Mouse (Mus musculus) frontal cortex, adult (tissue): ENCODE measurements around the gene Abca9.
A peak's percentile ranks its signal among the peaks of the same experiment; 100 is the strongest.

ENCODE experiments used
- ATAC-seq: cut with Nextera tagmentation; 2 replicates; pipeline ENCODE4 v1.9.2; 2017; ENCODE audit warnings: mild to moderate bottlenecking, moderate library complexity, mixed read lengths; ENCODE audit not compliant: low TSS enrichment

Gene Abca9

GRCm38 (mm10) chr11:110167459-110168251 is at the start of gene Abca9:
TSS of gene Abca9 (minus strand) at chr11:110168196.
- peak; percentile 96 for ATAC-seq

- no peak for ATAC-seq
Measured at GRCm38 (mm10) chr11:110217118-110217517, 49.1 kb upstream of the Abca9 start.

GRCm38 (mm10) chr11:110203930-110204329 is 35.9 kb upstream of the Abca9 start:
- no peak for ATAC-seq

- no peak for ATAC-seq
Measured at GRCm38 (mm10) chr11:110198882-110199281, 30.9 kb upstream of the Abca9 start.

GRCm38 (mm10) chr11:110196561-110197306 is 28.7 kb upstream of the Abca9 start:
- no peak for ATAC-seq

GRCm38 (mm10) chr11:110195310-110195709 is 27.3 kb upstream of the Abca9 start:
- ATAC-seq: peak; percentile 80

- ATAC-seq: no peak
Measured at GRCm38 (mm10) chr11:110171212-110171611, 3.2 kb upstream of the Abca9 start.

- no peak for ATAC-seq
Measured at GRCm38 (mm10) chr11:110165822-110166221, 2.2 kb downstream of the Abca9 start.

GRCm38 (mm10) chr11:110165409-110165808 is 2.6 kb downstream of the Abca9 start:
- ATAC-seq: no peak

- ATAC-seq: no peak
Measured at GRCm38 (mm10) chr11:110157059-110157458, 10.9 kb downstream of the Abca9 start.

GRCm38 (mm10) chr11:110155985-110156384 is 12.0 kb downstream of the Abca9 start:
- ATAC-seq: peak; percentile 79

GRCm38 (mm10) chr11:110147640-110148039 is 20.4 kb downstream of the Abca9 start:
- no peak for ATAC-seq

- ATAC-seq: 0 out of 2 replicates have a peak, but pooled peaks have one; percentile 20
Measured at GRCm38 (mm10) chr11:110145421-110145820, 22.6 kb downstream of the Abca9 start.

GRCm38 (mm10) chr11:110130760-110131159 is 37.2 kb downstream of the Abca9 start:
- ATAC-seq: no peak

GRCm38 (mm10) chr11:110111137-110111536 is 56.9 kb downstream of the Abca9 start:
- ATAC-seq: no peak

GRCm38 (mm10) chr11:110101437-110101836 is 66.6 kb downstream of the Abca9 start:
- no peak for ATAC-seq

GRCm38 (mm10) chr11:110098901-110099300 is 69.1 kb downstream of the Abca9 start:
- no peak for ATAC-seq

- ATAC-seq: no peak
Measured at GRCm38 (mm10) chr11:110097465-110097864, 70.5 kb downstream of the Abca9 start.

GRCm38 (mm10) chr11:110095858-110096257 is 72.1 kb downstream of the Abca9 start, which contains the start of gene Abca8a:
TSS of gene Abca8a (minus strand) at chr11:110095978.
- no peak for ATAC-seq

GRCm38 (mm10) chr11:110094846-110095380 is 73.1 kb downstream of the Abca9 start:
- no peak for ATAC-seq

- no peak for ATAC-seq
Measured at GRCm38 (mm10) chr11:110094236-110094635, 73.8 kb downstream of the Abca9 start.

GRCm38 (mm10) chr11:110091328-110091727 is 76.7 kb downstream of the Abca9 start:
- no peak for ATAC-seq

- no peak for ATAC-seq
Measured at GRCm38 (mm10) chr11:110072158-110072557, 95.8 kb downstream of the Abca9 start.
